Mouse (Mus musculus) heart, embryonic 14.5 days (tissue): ENCODE measurements around the gene Mgarp. TPM values are rescaled to one million over a fixed set of nuclear protein-coding genes. Genes with fewer than 3 reads are reported as not detected.
"Not testable (repeated sequence)": the region's sequence is repeated elsewhere in the genome, so short reads cannot be mapped to it uniquely, and the experiment has no call there.

Experiments
- ATAC-seq: fragments of 200-750 bp; cut with Nextera tagmentation; 2 replicates; pipeline ENCODE4 v1.8.0; 2017; ENCODE audit warnings: low read depth, moderate TSS enrichment; ENCODE audit not compliant: insufficient number of reproducible peaks, insufficient read depth, low FRiP score
- H3K27ac ChIP-seq, 2 experiments: fragments of 200-500 bp in 1 of 2; fragments of 300-500 bp in 1 of 2; sonication (generic) in 1 of 2; replicated peaks in 1 of 2; 2 replicates each; pipeline ENCODE4 v1.5.1; 2012 to 2014; ENCODE audit warnings: low read depth in 2 of 2, low read length in 2 of 2, control low read depth in 1 of 2, mild to moderate bottlenecking in 1 of 2, mixed read lengths in 1 of 2; ENCODE audit not compliant: control insufficient read depth in 1 of 2, insufficient read depth in 1 of 2
- H3K27me3 ChIP-seq: fragments of 300-500 bp; sonication (generic); 2 replicates; pipeline ENCODE4 v1.6.1; 2014; ENCODE audit warnings: mild to moderate bottlenecking, low read length, control low read depth; ENCODE audit not compliant: control insufficient read depth, insufficient read depth
- H3K36me3 ChIP-seq: fragments of 300-500 bp; sonication (generic); 2 replicates; pipeline ENCODE4 v1.6.1; 2014; ENCODE audit warnings: mild to moderate bottlenecking, control low read depth, low read length, mixed read lengths; ENCODE audit not compliant: control insufficient read depth, insufficient read depth
- H3K4me1 ChIP-seq, 2 experiments: fragments of 200-500 bp in 1 of 2; fragments of 300-500 bp in 1 of 2; sonication (generic) in 1 of 2; 2 replicates each; pipeline ENCODE4 v1.6.1; 2012 to 2014; ENCODE audit warnings: low read length in 2 of 2, control low read depth in 1 of 2, mixed read lengths in 1 of 2; ENCODE audit not compliant: control insufficient read depth in 2 of 2, insufficient read depth in 2 of 2
- H3K4me2 ChIP-seq: fragments of 300-500 bp; sonication (generic); 2 replicates; pipeline ENCODE4 v1.6.1; 2014; ENCODE audit warnings: mild to moderate bottlenecking, low read length
- H3K4me3 ChIP-seq, 2 experiments: fragments of 200-500 bp in 1 of 2; fragments of 300-500 bp in 1 of 2; sonication (generic) in 1 of 2; 2 replicates each; pipeline ENCODE4 v1.5.1; 2012 to 2014; ENCODE audit warnings: low read length in 2 of 2, mild to moderate bottlenecking in 2 of 2, control low read depth in 1 of 2, low read depth in 1 of 2, moderate library complexity in 1 of 2; ENCODE audit not compliant: control insufficient read depth in 1 of 2, insufficient read depth in 1 of 2
- H3K9ac ChIP-seq: fragments of 300-500 bp; sonication (generic); 2 replicates; pipeline ENCODE4 v1.6.1; 2014; ENCODE audit warnings: mild to moderate bottlenecking, low read length
- H3K9me3 ChIP-seq: fragments of 300-500 bp; sonication (generic); 2 replicates; pipeline ENCODE4 v1.6.1; 2016; ENCODE audit warnings: low read length, control low read depth; ENCODE audit not compliant: control insufficient read depth
- WGBS: fragments of 180-500 bp; shearing (Covaris S2); extraction: QIAGEN DNeasy Blood & Tissue Kit; methylation state at CpG from one replicate; pipeline ENCODE4 v1.1.7; 2014; 5-methylcytosine and 5-hydroxymethylcytosine counted together
- polyA plus RNA-seq: library from polyadenylated mRNA; unstranded; fragments of >200 nt; fragmentation: Nextera tagmentation; extraction: Ambion mirVana; gene quantifications from 2 replicates; pipeline ENCODE4 v1.2.1, GENCODE M21; 2014

Mgarp gene
- polyA plus RNA-seq: 7.7 and 8.6 TPM in 2 replicates

DNA sequence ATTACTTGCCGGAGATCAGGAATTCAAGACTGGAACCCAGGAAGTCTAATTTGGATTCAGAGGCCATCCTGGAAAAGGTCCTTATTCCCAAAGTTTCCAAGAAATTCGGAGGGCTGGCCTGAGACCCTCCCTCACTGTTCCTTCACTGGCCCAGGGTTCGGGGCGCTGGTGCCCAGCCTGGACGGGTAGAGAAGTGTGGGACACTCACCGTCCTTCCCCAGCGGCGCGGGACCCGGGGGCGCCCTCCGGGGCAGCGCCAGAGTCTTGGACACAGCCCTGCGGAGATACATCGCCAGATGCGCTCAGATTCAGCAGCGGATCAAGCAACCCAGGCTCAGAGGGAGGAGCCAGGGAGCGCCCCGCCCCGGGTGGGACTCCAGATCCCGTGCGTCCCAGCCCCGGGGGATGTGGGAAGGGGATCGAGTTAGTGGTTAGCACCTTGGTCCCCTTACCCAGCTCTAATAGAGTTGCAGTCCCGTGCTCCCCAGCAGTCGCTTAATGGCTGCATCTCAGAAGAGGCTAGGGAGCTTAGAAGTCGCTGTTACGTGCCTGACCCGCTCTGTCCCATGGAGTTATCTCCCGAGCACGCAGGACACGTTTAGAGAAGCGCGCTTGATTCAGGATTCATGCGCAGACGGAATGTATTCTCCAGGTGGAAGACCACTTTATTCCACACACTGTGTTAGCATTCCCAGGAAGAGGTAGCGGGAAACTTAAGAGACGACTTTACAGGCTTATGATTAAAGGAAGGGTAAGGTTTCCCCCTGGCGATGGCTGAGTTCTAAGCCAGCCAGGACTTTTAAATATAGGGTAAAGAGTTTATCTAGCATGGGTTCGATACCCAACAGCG, at the start of gene Mgarp:
Gene Mgarp, minus strand, starts transcription at position 520 of the 850 bp plus-strand sequence.
- H3K27ac ChIP-seq: no peak within 1 kb of the TSS
- ATAC-seq: peak; percentile 52; the same call in 1 of the 2 replicates
- 2% methylated on average over 41 of the region's 41 CpGs for WGBS

DNA sequence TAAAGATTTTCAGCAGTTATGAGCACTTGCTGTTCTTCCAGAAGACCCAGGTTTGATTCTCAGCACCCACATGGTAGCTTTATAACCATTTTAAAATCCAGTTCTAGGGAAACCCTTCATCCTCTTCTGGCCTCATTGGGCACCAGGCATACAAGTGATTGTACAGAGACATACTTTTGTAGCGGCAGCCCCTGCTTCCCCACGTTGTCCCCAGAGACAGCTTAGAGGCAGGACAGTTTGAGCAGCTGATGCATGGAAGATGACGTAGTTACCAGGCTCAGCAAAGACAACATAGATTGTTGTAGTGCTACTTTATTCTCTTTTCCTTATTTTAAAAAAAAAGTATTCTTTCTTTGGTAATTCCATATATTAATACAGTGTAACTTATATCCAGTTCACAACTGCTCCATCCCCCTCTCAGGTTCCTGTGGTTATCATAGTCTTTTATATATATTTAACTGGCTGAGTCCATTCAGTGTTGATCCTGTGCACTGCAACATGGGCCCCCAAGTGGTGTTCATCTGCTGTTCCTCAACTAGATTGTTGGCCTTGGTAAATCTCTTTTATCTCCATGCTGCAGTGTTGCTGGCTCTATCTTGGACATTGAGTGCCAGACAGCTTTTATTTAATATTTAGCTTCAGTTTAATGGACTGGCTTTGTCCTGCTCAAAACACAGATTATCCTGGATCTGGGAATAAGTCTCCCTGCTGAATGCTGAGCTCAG, 38.5 kb upstream of the Mgarp start:
- no peak for ATAC-seq
- Histone ChIP-seq H3K4me2 (no peak overlapping the region), H3K4me1 (no peaks in the 10 kb centered on the region), H3K36me3 (peaks cover 28% of the 10 kb centered on the region), H3K9me3 (no peaks in the 10 kb centered on the region), H3K27ac (no peak overlapping the region), H3K9ac (no peak overlapping the region), H3K4me3 (no peak overlapping the region), H3K27me3 (no peaks in the 10 kb centered on the region)
- WGBS: 90% methylated on average over 3 of the region's 3 CpGs

More for the DNA sequence above, at the start of gene Mgarp:
- Histone ChIP-seq H3K4me2 (peak within 1 kb of the TSS; percentile 73), H3K4me1 (peaks cover 3 to 10% of the 10 kb centered on the region in 2 experiments; a peak in 2 of 4 replicates), H3K27me3 (peaks cover 10% of the 10 kb centered on the region), H3K36me3 (no peaks in the 10 kb centered on the region), H3K9me3 (no peaks in the 10 kb centered on the region), H3K4me3 (peak within 1 kb of the TSS; percentile 53 to 62), H3K9ac (peak within 1 kb of the TSS; percentile 73)

DNA sequence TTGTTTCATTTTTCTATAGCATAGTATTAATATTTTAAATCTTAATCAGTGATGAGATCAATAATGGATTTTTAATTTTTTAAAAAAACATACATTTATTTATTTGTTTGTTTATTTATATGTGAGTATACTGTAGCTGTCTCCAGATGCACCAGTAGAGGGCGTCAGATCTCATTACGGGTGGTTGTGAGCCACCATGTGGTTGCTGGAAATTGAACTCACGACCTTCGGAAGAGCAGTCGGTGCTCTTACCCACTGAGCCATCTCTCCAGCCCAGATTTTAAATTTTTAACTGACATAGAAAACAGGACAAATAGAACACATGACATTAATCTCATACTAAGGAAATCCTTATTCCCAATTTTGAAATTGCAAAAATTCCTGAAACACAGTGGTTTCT, 37.8 kb upstream of the Mgarp start:
- H3K9me3 ChIP-seq, ATAC-seq, H3K27me3 ChIP-seq, H3K4me2 ChIP-seq, H3K9ac ChIP-seq, H3K4me1 ChIP-seq, H3K4me3 ChIP-seq, H3K27ac ChIP-seq: not testable (repeated sequence)
- WGBS: 86% methylated on average over 5 of the region's 5 CpGs
- peaks cover 23% of the 10 kb centered on the region for H3K36me3 ChIP-seq

DNA sequence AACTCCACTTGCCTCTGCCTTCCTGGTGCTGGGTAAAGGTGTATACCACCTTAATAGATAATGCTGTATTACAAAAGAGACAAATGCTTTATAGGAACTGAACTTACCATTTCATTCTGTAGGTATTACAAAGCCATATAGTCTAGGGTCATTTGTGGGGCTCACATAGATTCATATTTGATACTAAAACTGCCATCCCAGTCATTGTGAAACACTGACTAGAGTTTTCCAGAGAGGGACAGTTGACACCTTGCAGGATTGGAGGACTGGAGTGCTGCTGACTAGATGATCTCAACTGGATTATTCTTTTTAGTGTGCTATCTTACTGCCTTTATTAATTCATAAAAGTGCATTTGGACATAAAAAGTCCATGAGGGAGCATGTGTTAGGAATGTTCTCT, 28.9 kb upstream of the Mgarp start:
- H3K9ac ChIP-seq: no peak overlapping the region
- no peak overlapping the region for H3K4me3 ChIP-seq
- no peak overlapping the region for H3K27ac ChIP-seq
- no peak overlapping the region for H3K4me2 ChIP-seq
- no peak for ATAC-seq
- 0 out of 2 replicates have a peak, but pooled peaks cover 4% of the 10 kb centered on the region for H3K36me3 ChIP-seq
- no peaks in the 10 kb centered on the region for H3K9me3 ChIP-seq
- no peaks in the 10 kb centered on the region for H3K4me1 ChIP-seq
- no peaks in the 10 kb centered on the region for H3K27me3 ChIP-seq

DNA sequence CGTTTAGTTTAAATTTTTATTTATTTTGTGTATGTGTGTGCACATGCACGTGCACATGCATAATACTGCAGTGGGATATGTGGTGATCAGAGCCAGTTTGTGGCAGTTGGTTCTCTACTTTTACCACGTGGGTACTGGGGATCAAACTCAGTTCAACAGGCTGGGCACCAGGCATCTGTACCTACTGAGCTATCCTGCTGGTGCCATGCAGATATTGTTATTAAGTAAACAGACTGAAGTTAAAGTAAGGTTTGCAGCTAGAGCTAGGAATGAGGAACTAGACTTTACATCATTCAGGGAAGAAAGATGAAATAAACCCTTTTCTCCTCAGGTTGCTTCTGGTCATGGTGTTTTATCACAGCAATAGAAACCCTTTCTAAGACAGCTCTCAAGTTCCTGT, 25.4 kb upstream of the Mgarp start:
- Histone ChIP-seq H3K4me3 (no peak overlapping the region), H3K4me1 (peaks cover 0 to 9% of the 10 kb centered on the region in 2 experiments; a peak in 2 of 4 replicates), H3K27me3 (no peaks in the 10 kb centered on the region), H3K36me3 (0 out of 2 replicates have a peak, but pooled peaks cover 4% of the 10 kb centered on the region), H3K27ac (no peak overlapping the region), H3K9ac (no peak overlapping the region), H3K9me3 (no peaks in the 10 kb centered on the region), H3K4me2 (no peak overlapping the region)
- no peak for ATAC-seq
- 76% methylated on average over 3 of the region's 3 CpGs for WGBS

- Histone ChIP-seq H3K27me3 (no peaks in the 10 kb centered on the region), H3K4me1 (peaks cover 0 to 16% of the 10 kb centered on the region in 2 experiments; a peak in 2 of 4 replicates), H3K9me3 (no peaks in the 10 kb centered on the region), H3K4me3 (peak overlapping the region in 1 of 2 experiments; percentile 99; a peak in 1 of 4 replicates), H3K27ac (no peak overlapping the region), H3K4me2 (peak overlapping the region; percentile 75), H3K9ac (no peak overlapping the region), H3K36me3 (no peaks in the 10 kb centered on the region)
- ATAC-seq: no peak
- WGBS: 52% methylated on average over 2 of the region's 2 CpGs
Measured at GRCm38 (mm10) chr3:51417966-51418365, 21.4 kb upstream of the Mgarp start.

- H3K4me2 ChIP-seq: peak overlapping the region; percentile 75
- H3K9ac ChIP-seq: peak overlapping the region; percentile 98; the same call in 1 of the 2 replicates
- no peak overlapping the region for H3K27ac ChIP-seq
- H3K4me3 ChIP-seq: peak overlapping the region in 1 of 2 experiments; percentile 99; a peak in 3 of 4 replicates
- H3K36me3 ChIP-seq: no peaks in the 10 kb centered on the region
- no peaks in the 10 kb centered on the region for H3K9me3 ChIP-seq
- H3K4me1 ChIP-seq: peaks cover 0 to 16% of the 10 kb centered on the region in 2 experiments; a peak in 2 of 4 replicates
- H3K27me3 ChIP-seq: no peaks in the 10 kb centered on the region
- ATAC-seq: no peak
- 53% methylated on average over 2 of the region's 2 CpGs for WGBS
Measured at GRCm38 (mm10) chr3:51417485-51417884, 20.9 kb upstream of the Mgarp start.
